Mouse (Mus musculus): ENCODE results near the gene Rab11fip4. TPM values are rescaled to one million over a fixed set of nuclear protein-coding genes. Genes with fewer than 3 reads are reported as not detected.

Rab11fip4 gene
- 0.63 and 0.77 TPM in 2 replicates for polyA plus RNA-seq (2016; fragmentation: Nextera tagmentation; extraction: Ambion mirVana)

DNA sequence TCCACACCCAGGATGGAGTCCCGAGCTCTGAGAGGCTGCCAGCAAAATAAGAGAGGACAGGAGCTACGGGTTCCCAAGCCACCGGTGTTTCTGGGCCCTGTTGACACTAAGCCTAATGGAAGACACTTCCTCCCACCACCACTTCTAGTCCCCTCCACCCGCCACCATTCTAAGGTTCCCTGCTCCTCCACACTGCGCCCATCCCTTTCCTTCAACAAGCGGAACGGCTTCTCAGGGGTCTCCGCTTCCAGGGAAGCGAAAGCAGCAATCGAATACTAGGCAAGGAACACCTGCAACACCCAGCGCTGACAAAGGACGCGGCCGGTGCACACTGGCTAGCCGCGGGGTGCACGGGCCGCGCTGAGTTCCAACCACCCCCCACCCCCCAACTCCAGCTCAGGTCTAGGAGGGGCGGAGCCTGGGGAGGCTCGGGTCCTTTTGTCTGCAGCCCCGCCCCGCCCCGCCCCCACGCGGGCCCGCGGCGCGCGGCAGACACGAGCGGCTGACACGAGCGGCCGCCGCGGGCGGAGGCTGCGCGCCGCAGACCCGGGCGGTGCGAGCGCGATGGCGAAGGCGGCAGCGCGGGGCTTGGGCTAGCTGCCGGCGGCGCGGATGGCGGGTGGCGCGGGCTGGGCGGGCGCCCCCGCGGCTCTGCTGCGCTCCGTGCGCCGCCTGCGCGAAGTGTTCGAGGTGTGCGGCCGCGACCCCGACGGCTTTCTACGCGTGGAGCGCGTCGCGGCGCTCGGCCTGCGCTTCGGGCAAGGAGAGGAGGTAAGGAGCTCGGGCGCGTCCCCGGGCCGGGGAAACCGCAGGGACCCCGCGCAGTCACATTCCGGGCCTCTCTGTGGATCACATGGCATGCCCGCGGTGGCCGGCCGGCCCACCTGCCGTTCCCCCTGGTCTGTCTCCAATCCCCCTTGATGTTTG lies at the start of gene Rab11fip4:
Rab11fip4 (plus strand) TSS at position 549 of the 927 bp plus-strand sequence.
- Histone ChIP-seq H3K9me3 (replicated peaks) (no peaks in the 10 kb centered on the region), H3K27me3 (replicated peaks) (peaks cover 76% of the 10 kb centered on the region), H3K36me3 (no peaks in the 10 kb centered on the region), H3K4me3 (peak within 1 kb of the TSS; percentile 61), H3K9ac (peak within 1 kb of the TSS; percentile 42), H3K27ac (ENCODE audit: poor library complexity, severe bottlenecking) (no peak within 1 kb of the TSS), H3K4me2 (peak within 1 kb of the TSS; percentile 94), H3K4me1 (replicated peaks) (peaks cover 10% of the 10 kb centered on the region)
- 3% methylated on average over 97 of the region's 98 CpGs for WGBS
- 0 out of 2 replicates have a peak, but pooled peaks have one; percentile 16 for ATAC-seq (ENCODE audit: insufficient number of reproducible peaks, low FRiP score)

DNA sequence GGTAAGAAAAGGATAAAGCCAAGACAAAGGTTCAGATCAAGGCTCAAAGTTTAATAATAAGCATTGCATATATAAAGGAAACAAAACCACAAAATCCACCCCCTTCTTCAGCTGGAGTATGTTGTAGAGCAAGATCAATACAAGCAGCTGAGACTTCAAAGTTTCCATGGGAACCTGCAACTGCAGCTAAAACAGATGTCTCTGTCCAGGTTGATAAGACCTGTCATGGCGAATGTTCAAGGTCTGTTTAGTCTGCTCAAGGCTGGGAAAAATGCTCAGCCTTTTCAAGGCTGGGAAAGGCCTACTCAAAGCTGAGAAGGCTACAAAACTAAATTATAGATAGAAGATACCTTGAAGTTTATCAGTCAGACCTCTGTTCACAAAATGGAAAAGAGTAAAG lies 38.4 kb upstream of the Rab11fip4 start:
- H3K36me3 ChIP-seq, result peaks cover 63% of the 10 kb centered on the region
- no peak overlapping the region for H3K27ac ChIP-seq (ENCODE audit: poor library complexity, severe bottlenecking)

GRCm38 (mm10) chr11:79560536-79560935 lies 30.5 kb upstream of the Rab11fip4 start:
- Histone ChIP-seq H3K27ac (ENCODE audit: poor library complexity, severe bottlenecking) (no peak overlapping the region), H3K27me3 (replicated peaks) (no peaks in the 10 kb centered on the region), H3K9ac (no peak overlapping the region), H3K9me3 (replicated peaks) (no peaks in the 10 kb centered on the region), H3K4me3 (no peak overlapping the region), H3K4me1 (replicated peaks) (no peaks in the 10 kb centered on the region), H3K36me3 (peaks cover 67% of the 10 kb centered on the region), H3K4me2 (no peak overlapping the region)
- no peak for ATAC-seq (ENCODE audit: insufficient number of reproducible peaks, low FRiP score)
- 89% methylated on average over 4 of the region's 4 CpGs for WGBS

More for the DNA sequence above, 38.4 kb upstream of the Rab11fip4 start:
- Histone ChIP-seq H3K4me3 (no peak overlapping the region), H3K4me1 (replicated peaks) (no peaks in the 10 kb centered on the region), H3K27me3 (replicated peaks) (no peaks in the 10 kb centered on the region), H3K9ac (no peak overlapping the region), H3K9me3 (replicated peaks) (no peaks in the 10 kb centered on the region), H3K4me2 (no peak overlapping the region)
- no peak for ATAC-seq (ENCODE audit: insufficient number of reproducible peaks, low FRiP score)
- WGBS, result 43% methylated on average over 1 of the region's 1 CpGs

- Histone ChIP-seq H3K4me2 (no peak overlapping the region), H3K9ac (no peak overlapping the region), H3K27ac (ENCODE audit: poor library complexity, severe bottlenecking) (no peak overlapping the region), H3K27me3 (replicated peaks) (no peaks in the 10 kb centered on the region), H3K9me3 (replicated peaks) (no peaks in the 10 kb centered on the region), H3K36me3 (peaks cover 73% of the 10 kb centered on the region), H3K4me1 (replicated peaks) (no peaks in the 10 kb centered on the region), H3K4me3 (no peak overlapping the region)
- no peak for ATAC-seq (ENCODE audit: insufficient number of reproducible peaks, low FRiP score)
- WGBS, result 92% methylated on average over 7 of the region's 7 CpGs
Observed at GRCm38 (mm10) chr11:79563493-79563892, 27.5 kb upstream of the Rab11fip4 start.

DNA sequence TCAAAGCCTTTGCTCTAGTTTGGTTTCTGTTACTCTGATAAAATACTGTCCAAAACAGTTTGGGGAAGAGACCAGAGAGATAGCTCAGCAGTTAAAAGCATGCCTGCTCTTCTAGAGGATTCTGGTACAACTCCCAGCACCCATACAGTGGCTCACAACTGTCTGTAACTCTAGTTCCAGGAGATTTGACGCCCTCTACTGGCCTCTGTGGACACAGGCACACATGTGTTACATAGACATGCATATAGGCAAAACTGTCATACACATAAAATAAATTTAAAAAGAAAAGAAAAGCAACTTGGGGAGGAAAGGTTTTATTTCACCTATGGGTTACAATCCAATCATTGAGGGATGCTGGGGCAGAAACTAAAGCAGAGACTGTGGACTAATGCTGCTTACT lies 24.1 kb upstream of the Rab11fip4 start:
- no peaks in the 10 kb centered on the region for H3K27me3 ChIP-seq (replicated peaks)

DNA sequence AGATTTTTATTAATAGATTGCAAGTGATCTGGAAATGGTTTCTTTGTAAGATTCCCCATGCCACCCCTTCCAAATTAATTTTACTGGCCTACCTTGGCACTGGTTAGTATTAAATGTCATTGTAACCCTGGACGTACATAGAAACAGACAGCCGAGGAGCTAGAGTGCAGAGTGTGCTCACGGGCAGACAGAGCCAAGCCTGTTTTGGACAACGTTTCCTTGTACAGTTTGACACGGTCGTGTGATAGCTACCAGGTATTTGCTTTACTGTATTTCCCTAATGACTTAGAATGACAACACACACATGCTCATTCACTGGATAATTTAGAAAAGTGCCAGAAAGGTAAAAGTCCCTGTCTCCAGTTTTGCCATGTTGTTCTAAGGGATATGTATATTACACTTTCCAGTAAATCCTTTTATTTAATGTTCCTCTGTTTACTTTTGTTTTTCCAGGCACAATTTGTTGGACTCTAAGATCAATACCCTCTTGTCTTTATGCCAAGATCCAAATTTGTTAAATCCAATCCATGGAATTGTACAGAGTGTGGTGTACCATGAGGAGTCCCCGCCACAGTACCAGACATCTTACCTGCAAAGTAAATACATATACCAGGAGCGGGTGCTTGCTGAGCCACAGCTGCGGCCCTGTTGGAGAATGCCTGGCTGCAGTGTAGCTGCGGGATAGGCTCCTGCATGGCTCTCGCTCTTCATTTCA lies 22.7 kb upstream of the Rab11fip4 start:
- no peaks in the 10 kb centered on the region for H3K27me3 ChIP-seq (replicated peaks)
- no peak for ATAC-seq (ENCODE audit: insufficient number of reproducible peaks, low FRiP score)
- no peak overlapping the region for H3K27ac ChIP-seq (ENCODE audit: poor library complexity, severe bottlenecking)
- peaks cover under 1% of the 10 kb centered on the region; the same call in 1 of the 2 replicates for H3K4me1 ChIP-seq (replicated peaks)
- no peak overlapping the region for H3K4me2 ChIP-seq
- H3K9ac ChIP-seq, result no peak overlapping the region
- H3K4me3 ChIP-seq, result no peak overlapping the region
- no peaks in the 10 kb centered on the region for H3K9me3 ChIP-seq (replicated peaks)
- peaks cover 72% of the 10 kb centered on the region for H3K36me3 ChIP-seq
- 82% methylated on average over 11 of the region's 11 CpGs for WGBS

More for the DNA sequence above, 24.1 kb upstream of the Rab11fip4 start:
- 54% methylated on average over 1 of the region's 1 CpGs for WGBS
- Histone ChIP-seq H3K9ac (no peak overlapping the region), H3K4me1 (replicated peaks) (no peaks in the 10 kb centered on the region), H3K4me2 (no peak overlapping the region), H3K27ac (ENCODE audit: poor library complexity, severe bottlenecking) (no peak overlapping the region), H3K4me3 (no peak overlapping the region), H3K9me3 (replicated peaks) (no peaks in the 10 kb centered on the region), H3K36me3 (peaks cover 74% of the 10 kb centered on the region)
- no peak for ATAC-seq (ENCODE audit: insufficient number of reproducible peaks, low FRiP score)

GRCm38 (mm10) chr11:79570319-79570718 lies 20.7 kb upstream of the Rab11fip4 start:
- 85% methylated on average over 2 of the region's 2 CpGs for WGBS
- no peak for ATAC-seq (ENCODE audit: insufficient number of reproducible peaks, low FRiP score)
- Histone ChIP-seq H3K4me2 (no peak overlapping the region), H3K4me3 (no peak overlapping the region), H3K36me3 (peaks cover 66% of the 10 kb centered on the region), H3K9me3 (replicated peaks) (no peaks in the 10 kb centered on the region), H3K27me3 (replicated peaks) (no peaks in the 10 kb centered on the region), H3K27ac (ENCODE audit: poor library complexity, severe bottlenecking) (no peak overlapping the region), H3K4me1 (replicated peaks) (peaks cover 19% of the 10 kb centered on the region), H3K9ac (no peak overlapping the region)

GRCm38 (mm10) chr11:79573836-79574235 lies 17.2 kb upstream of the Rab11fip4 start:
- 81% methylated on average over 3 of the region's 3 CpGs for WGBS
- peaks cover 46% of the 10 kb centered on the region for H3K36me3 ChIP-seq
- no peaks in the 10 kb centered on the region for H3K9me3 ChIP-seq (replicated peaks)
- no peaks in the 10 kb centered on the region for H3K27me3 ChIP-seq (replicated peaks)
- no peak overlapping the region for H3K4me3 ChIP-seq
- peaks cover 23% of the 10 kb centered on the region for H3K4me1 ChIP-seq (replicated peaks)
- H3K27ac ChIP-seq (ENCODE audit: poor library complexity, severe bottlenecking), result no peak overlapping the region
- H3K9ac ChIP-seq, result no peak overlapping the region
- ATAC-seq (ENCODE audit: insufficient number of reproducible peaks, low FRiP score), result no peak
- H3K4me2 ChIP-seq, result no peak overlapping the region

- 68% methylated on average over 14 of the region's 14 CpGs for WGBS
- H3K4me2 ChIP-seq, result no peak overlapping the region
- H3K27ac ChIP-seq (ENCODE audit: poor library complexity, severe bottlenecking), result no peak overlapping the region
- peaks cover 36% of the 10 kb centered on the region for H3K36me3 ChIP-seq
- ATAC-seq (ENCODE audit: insufficient number of reproducible peaks, low FRiP score), result no peak
- no peaks in the 10 kb centered on the region for H3K27me3 ChIP-seq (replicated peaks)
- peaks cover 30% of the 10 kb centered on the region for H3K4me1 ChIP-seq (replicated peaks)
- H3K4me3 ChIP-seq, result no peak overlapping the region
- no peak overlapping the region for H3K9ac ChIP-seq
- no peaks in the 10 kb centered on the region for H3K9me3 ChIP-seq (replicated peaks)
Observed at GRCm38 (mm10) chr11:79575383-79576073, 15.5 kb upstream of the Rab11fip4 start.

GRCm38 (mm10) chr11:79577741-79578140 lies 13.3 kb upstream of the Rab11fip4 start:
- Histone ChIP-seq H3K4me3 (no peak overlapping the region), H3K27me3 (replicated peaks) (no peaks in the 10 kb centered on the region), H3K36me3 (peaks cover 22% of the 10 kb centered on the region), H3K4me2 (no peak overlapping the region), H3K4me1 (replicated peaks) (peaks cover 30% of the 10 kb centered on the region), H3K27ac (ENCODE audit: poor library complexity, severe bottlenecking) (no peak overlapping the region), H3K9ac (no peak overlapping the region), H3K9me3 (replicated peaks) (no peaks in the 10 kb centered on the region)
- WGBS, result 48% methylated on average over 5 of the region's 5 CpGs
- no peak for ATAC-seq (ENCODE audit: insufficient number of reproducible peaks, low FRiP score)

DNA sequence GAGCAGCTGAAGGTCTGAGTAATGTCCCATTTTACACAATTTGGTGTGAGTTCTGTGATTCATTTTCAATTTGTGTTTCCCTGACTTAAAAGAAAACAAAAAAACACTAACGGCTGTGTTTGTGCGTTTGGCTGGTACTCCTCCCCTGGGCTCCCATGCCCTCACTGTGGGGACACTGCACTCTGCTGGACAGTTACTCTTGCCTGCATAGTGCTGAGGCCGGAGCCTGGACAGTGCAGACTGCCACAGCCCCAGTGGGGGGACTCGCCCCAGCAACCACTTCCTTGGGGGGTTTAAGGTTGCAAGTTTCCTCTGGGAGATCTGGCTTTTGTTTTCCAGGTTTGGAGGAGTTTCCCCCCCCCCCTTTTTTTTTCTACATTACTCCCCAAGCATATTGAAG lies 10.4 kb upstream of the Rab11fip4 start:
- no peak for ATAC-seq (ENCODE audit: insufficient number of reproducible peaks, low FRiP score)
- Histone ChIP-seq H3K4me3 (no peak overlapping the region), H3K9me3 (replicated peaks) (no peaks in the 10 kb centered on the region), H3K4me1 (replicated peaks) (peaks cover 8% of the 10 kb centered on the region), H3K27me3 (replicated peaks) (no peaks in the 10 kb centered on the region), H3K36me3 (peaks cover 17% of the 10 kb centered on the region), H3K9ac (no peak overlapping the region), H3K4me2 (no peak overlapping the region), H3K27ac (ENCODE audit: poor library complexity, severe bottlenecking) (no peak overlapping the region)
- WGBS, result 43% methylated on average over 4 of the region's 4 CpGs

All from heart, embryonic 12.5 days (tissue).